Mouse (Mus musculus) stomach, embryonic 16.5 days (tissue): ENCODE measurements around the gene Tmem161b. TPM values are rescaled to one million over a fixed set of nuclear protein-coding genes. Genes with fewer than 3 reads are reported as not detected.
"Not testable (repeated sequence)": the region's sequence is repeated elsewhere in the genome, so short reads cannot be mapped to it uniquely, and the experiment has no call there.

Experiments
- ATAC-seq: fragments of 200-750 bp; cut with Nextera tagmentation; 2 replicates; pipeline ENCODE4 v1.8.0; 2017; ENCODE audit warnings: moderate number of reproducible peaks, moderate TSS enrichment; ENCODE audit not compliant: insufficient read depth, low FRiP score
- H3K27ac ChIP-seq: fragments of 300-500 bp; sonication (generic); 2 replicates; pipeline ENCODE4 v1.5.1; 2014; ENCODE audit warnings: low read length
- H3K27me3 ChIP-seq: fragments of 300-500 bp; sonication (generic); 2 replicates; pipeline ENCODE4 v1.6.1; 2014; ENCODE audit warnings: low read length, control low read depth, mixed read lengths; ENCODE audit not compliant: control insufficient read depth, insufficient read depth
- H3K36me3 ChIP-seq: fragments of 300-500 bp; sonication (generic); 2 replicates; pipeline ENCODE4 v1.6.1; 2014; ENCODE audit warnings: low read length; ENCODE audit not compliant: control insufficient read depth, insufficient read depth
- H3K4me1 ChIP-seq: fragments of 300-500 bp; sonication (generic); 2 replicates; pipeline ENCODE4 v1.6.1; 2014; ENCODE audit warnings: low read length, control low read depth, mixed read lengths; ENCODE audit not compliant: control insufficient read depth, insufficient read depth
- H3K4me2 ChIP-seq: fragments of 300-500 bp; sonication (generic); 2 replicates; pipeline ENCODE4 v1.6.1; 2014; ENCODE audit warnings: low read depth, low read length, mixed read lengths
- H3K4me3 ChIP-seq: fragments of 300-500 bp; sonication (generic); replicated peaks from 2 replicates; pipeline ENCODE4 v1.5.1; 2014; ENCODE audit warnings: mild to moderate bottlenecking, low read length
- H3K9ac ChIP-seq: fragments of 300-500 bp; sonication (generic); 2 replicates; pipeline ENCODE4 v1.6.1; 2014; ENCODE audit warnings: low read length
- H3K9me3 ChIP-seq: fragments of 300-500 bp; sonication (generic); replicated peaks from 2 replicates; pipeline ENCODE4 v1.6.1; 2016; ENCODE audit warnings: low read length, control low read depth; ENCODE audit not compliant: control insufficient read depth
- WGBS: fragments of 180-500 bp; shearing (Covaris S2); extraction: QIAGEN DNeasy Blood & Tissue Kit; methylation state at CpG from one replicate; pipeline ENCODE4 v1.1.7; 2014; 5-methylcytosine and 5-hydroxymethylcytosine counted together
- polyA plus RNA-seq: library from polyadenylated mRNA; unstranded; fragments of >200 nt; fragmentation: Nextera tagmentation; extraction: Ambion mirVana; gene quantifications from 2 replicates; pipeline ENCODE4 v1.2.1, GENCODE M21; 2015

Gene Tmem161b
- polyA plus RNA-seq, 1 experiment from 2014 or later, result 17.9 TPM

DNA sequence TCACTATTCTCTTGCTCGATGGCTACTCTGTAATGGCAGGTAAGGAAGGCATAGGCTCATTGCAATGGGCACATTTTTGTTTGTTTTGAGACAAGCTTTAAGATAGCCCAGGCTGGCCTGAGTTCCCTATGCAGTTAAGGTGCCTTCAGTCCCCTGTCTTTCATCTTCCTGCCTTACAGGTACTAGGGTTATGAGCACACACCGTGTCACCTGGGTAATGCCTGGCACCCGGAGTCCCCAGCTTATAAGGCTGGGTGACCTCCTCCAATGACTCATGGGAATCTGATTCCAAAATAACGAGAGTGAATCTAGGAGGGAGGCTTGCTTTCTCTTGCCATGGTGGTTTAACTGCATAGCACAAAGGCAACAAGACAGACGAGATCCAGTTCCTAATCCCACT, 29.2 kb downstream of the Tmem161b start:
- Histone ChIP-seq H3K36me3 (no peaks in the 10 kb centered on the region), H3K4me1 (no peaks in the 10 kb centered on the region), H3K9me3 (no peaks in the 10 kb centered on the region), H3K27ac (no peak overlapping the region), H3K27me3 (no peaks in the 10 kb centered on the region), H3K4me2 (no peak overlapping the region), H3K9ac (no peak overlapping the region), H3K4me3 (no peak overlapping the region)
- ATAC-seq, result no peak
- 81% methylated on average over 5 of the region's 5 CpGs for WGBS

DNA sequence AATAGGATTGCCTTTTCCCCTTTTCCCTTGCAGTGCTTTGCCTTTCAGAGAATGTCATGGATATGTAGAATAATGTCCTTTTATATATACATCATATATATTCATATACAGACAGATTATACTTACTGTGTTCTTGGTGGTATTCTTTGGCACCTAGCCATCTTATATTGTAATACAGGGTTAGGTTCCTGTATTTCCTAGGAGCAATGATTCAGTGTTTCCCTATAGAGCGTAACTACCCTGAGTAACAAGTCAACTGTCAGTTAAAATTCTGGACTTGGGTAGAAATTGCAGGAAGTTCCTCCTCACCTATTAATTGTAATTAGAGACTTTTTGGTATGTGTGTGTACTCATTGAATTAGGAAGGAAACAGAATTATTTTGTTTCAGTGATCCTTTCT, 33.0 kb downstream of the Tmem161b start:
- H3K27me3 ChIP-seq, result no peaks in the 10 kb centered on the region
- WGBS, result 86% methylated on average over 1 of the region's 1 CpGs
- no peaks in the 10 kb centered on the region for H3K36me3 ChIP-seq
- H3K9me3 ChIP-seq, result no peaks in the 10 kb centered on the region
- H3K4me1 ChIP-seq, result no peaks in the 10 kb centered on the region
- no peak overlapping the region for H3K4me3 ChIP-seq
- no peak overlapping the region for H3K27ac ChIP-seq
- no peak for ATAC-seq
- H3K4me2 ChIP-seq, result no peak overlapping the region
- no peak overlapping the region for H3K9ac ChIP-seq

DNA sequence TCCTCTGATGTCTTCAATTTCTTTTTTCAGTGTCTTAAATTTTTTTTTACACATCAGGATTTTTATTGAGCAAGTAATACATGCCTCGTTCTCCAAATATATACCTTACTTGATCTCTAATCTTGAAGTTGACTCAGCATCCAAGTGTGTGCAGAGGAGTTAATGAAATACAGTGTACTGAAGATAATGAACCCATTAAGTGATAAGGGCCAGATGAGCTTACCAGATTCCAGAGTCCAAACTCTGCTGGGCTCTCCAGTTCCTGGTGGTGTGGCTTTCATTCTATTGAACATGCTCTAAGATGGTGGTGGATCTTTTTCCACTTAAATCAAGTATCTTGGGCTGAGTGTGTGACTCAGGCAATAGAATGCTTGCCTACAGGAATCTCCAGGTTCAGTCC, 42.3 kb downstream of the Tmem161b start:
- not testable (repeated sequence) for H3K9ac ChIP-seq, H3K4me3 ChIP-seq, H3K4me1 ChIP-seq, H3K36me3 ChIP-seq, H3K27me3 ChIP-seq, H3K4me2 ChIP-seq, H3K27ac ChIP-seq, H3K9me3 ChIP-seq, ATAC-seq
- WGBS, result 63% methylated on average over 1 of the region's 1 CpGs

DNA sequence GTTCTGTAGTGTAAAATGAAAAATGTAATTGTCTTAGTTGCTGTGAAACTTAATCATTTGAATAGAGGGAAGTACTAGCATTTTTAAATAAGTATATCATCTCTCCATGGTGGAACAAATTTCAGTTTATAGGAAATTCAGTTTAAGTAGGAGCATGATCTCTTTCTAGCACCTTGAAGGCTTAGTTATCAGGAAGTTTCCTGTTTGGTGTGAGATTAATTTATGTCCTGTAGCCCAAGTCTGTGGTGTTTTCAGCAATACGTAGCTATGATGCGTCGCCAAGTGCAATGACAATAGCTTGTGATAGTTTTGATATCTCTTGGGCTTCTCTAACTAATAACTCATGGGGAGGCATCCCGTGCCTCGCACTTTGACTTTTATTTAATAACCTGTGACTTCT, 54.1 kb downstream of the Tmem161b start:
- Histone ChIP-seq H3K9ac (no peak overlapping the region), H3K4me2 (no peak overlapping the region), H3K9me3 (no peaks in the 10 kb centered on the region), H3K27me3 (no peaks in the 10 kb centered on the region), H3K4me3 (no peak overlapping the region), H3K36me3 (peaks cover 5% of the 10 kb centered on the region; the same call in 1 of the 2 replicates), H3K27ac (no peak overlapping the region), H3K4me1 (no peaks in the 10 kb centered on the region)
- no peak for ATAC-seq
- 97% methylated on average over 5 of the region's 5 CpGs for WGBS

DNA sequence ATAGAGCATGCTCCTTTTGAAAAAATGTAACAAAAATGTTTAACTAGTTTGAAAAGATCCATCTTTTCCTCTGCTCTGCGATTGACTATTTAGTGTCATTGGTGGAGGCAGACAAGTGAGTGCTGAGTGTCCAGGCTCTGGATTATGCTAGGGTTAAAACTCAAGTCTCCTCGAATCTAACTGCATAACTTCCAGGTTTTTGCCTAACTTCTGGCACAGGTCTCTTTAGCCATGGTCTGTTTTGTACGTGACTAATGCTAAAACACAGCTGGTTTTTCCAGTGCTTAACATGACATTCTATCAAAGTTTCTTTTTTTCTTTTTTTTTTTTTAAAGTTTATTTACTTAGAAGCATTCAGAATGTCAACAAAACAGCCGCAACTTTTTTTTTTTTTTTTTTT, 58.3 kb downstream of the Tmem161b start:
- ATAC-seq, result no peak
- Histone ChIP-seq H3K27me3 (no peaks in the 10 kb centered on the region), H3K4me2 (no peak overlapping the region), H3K4me3 (no peak overlapping the region), H3K9ac (no peak overlapping the region), H3K4me1 (no peaks in the 10 kb centered on the region), H3K27ac (no peak overlapping the region), H3K36me3 (no peaks in the 10 kb centered on the region; the same call in 1 of the 2 replicates), H3K9me3 (no peaks in the 10 kb centered on the region)
- WGBS, result 80% methylated on average over 4 of the region's 4 CpGs

DNA sequence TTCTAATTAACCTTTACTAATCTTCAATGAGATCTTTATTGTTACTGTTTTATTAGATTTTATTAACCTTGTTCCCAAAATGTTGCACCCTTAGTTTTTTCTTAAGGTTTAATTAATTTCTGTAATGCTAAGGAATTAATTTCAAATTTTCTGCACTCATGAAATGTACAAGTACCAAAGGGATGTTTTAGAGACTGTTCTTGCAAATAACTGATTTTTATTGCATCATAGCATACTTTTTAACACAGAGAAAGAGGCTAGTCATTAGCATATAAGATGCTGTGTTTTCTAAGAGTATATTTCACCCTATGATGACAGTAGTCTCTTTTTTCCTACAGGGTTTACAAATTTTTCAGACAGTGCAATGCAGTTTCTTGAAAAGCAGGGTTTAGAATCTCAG, 60.9 kb downstream of the Tmem161b start:
- no peaks in the 10 kb centered on the region for H3K9me3 ChIP-seq
- no peak for ATAC-seq

DNA sequence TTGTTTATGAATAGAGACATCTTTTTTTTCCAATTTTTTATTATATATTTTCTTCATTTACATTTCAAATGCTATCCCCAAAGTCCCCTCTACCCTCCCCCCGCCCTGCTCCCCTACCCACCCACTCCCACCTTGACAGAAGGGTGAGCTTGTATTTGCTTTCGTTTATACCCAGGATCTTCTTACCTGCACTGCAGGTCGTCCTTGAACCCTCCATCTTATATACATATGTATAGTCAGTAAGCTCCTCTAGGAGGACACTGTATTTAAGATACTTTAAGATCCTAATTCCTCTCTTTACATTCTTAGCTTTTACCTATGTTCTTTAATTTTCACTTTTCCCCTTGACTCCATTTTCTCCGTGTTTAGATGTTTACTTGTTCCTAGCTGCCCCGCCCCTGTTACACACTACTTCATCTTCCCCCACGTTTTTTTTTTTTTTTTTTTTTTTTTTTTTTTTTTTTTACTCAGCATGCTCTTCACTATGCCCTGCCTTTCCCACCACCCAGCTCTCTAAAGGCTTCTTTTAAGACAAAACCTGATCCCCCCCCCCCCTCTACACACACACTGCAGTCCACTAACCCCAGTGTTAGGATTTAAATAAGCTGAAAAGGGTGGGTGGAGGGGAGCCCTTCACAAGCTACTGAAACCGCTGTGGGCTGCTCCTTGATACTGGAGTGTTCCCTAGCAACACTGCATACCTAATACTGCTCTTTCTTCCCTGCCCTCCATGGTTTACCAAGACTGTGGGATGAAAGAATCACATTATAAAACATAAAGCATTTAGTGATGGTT, 62.9 kb downstream of the Tmem161b start:
- Histone ChIP-seq H3K4me2 (no peak overlapping the region), H3K9ac (no peak overlapping the region), H3K9me3 (no peaks in the 10 kb centered on the region), H3K27me3 (no peaks in the 10 kb centered on the region), H3K4me3 (no peak overlapping the region), H3K36me3 (no peaks in the 10 kb centered on the region; the same call in 1 of the 2 replicates), H3K27ac (no peak overlapping the region), H3K4me1 (no peaks in the 10 kb centered on the region)
- WGBS, result 48% methylated on average over 7 of the region's 7 CpGs
- no peak for ATAC-seq

More for the DNA sequence above, 60.9 kb downstream of the Tmem161b start:
- no peak overlapping the region for H3K9ac ChIP-seq
- no peaks in the 10 kb centered on the region for H3K27me3 ChIP-seq
- no peak overlapping the region for H3K4me3 ChIP-seq
- H3K36me3 ChIP-seq, result no peaks in the 10 kb centered on the region; the same call in 1 of the 2 replicates
- no peak overlapping the region for H3K27ac ChIP-seq
- H3K4me2 ChIP-seq, result no peak overlapping the region
- no peaks in the 10 kb centered on the region for H3K4me1 ChIP-seq

DNA sequence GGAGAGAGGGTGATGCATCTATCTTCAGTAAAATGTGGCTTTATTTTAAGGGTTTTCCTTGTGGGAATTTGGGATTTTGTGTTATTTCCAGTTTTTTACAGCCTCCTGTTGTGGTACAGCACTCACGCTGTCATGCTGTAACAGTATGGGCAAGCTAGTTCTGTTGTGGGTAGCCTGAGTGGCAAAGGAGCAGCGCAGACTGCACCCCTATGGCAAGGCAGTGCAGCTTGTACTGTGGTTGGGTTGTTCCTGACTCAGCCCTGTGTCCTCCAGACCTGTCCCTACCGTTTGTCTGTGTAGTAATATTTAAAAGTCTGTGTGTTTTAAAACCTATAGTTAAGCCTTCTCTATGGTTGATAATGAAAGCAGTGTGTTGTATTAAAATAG, 63.5 kb downstream of the Tmem161b start:
- 90% methylated on average over 3 of the region's 3 CpGs for WGBS
- no peak for ATAC-seq
- H3K9ac ChIP-seq, result no peak overlapping the region
- no peak overlapping the region for H3K27ac ChIP-seq
- H3K4me2 ChIP-seq, result no peak overlapping the region
- H3K36me3 ChIP-seq, result no peaks in the 10 kb centered on the region; the same call in 1 of the 2 replicates
- H3K9me3 ChIP-seq, result no peaks in the 10 kb centered on the region
- no peak overlapping the region for H3K4me3 ChIP-seq
- H3K4me1 ChIP-seq, result no peaks in the 10 kb centered on the region
- no peaks in the 10 kb centered on the region for H3K27me3 ChIP-seq

DNA sequence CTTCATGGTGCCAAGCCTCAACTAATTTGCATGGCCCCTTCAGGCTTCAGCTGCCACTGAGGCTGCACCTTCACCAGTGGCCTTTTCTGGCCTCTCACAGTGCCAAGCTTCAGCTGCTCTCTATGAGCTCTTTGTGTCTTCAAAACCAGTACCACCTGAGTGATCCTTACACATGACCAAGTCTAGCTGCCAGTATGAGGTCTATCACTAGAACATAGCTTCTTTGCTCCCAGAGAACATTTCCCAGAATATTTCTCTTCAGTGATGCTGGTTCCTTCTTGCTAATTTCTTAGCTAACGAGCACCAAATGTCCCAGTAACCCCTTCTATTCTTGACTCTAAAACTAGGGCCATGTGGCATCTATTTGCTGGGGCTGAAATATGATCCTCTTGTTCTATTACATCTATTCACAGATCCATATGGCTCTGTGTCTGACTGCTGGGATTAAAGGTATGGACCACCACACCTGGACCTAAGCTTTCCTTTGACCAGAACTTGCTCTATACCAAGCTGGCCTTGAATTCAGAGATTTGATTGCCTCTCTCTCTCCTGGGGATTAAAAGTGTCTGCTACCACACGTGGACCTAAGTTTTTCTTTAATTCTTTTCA, 77.5 kb downstream of the Tmem161b start:
- ATAC-seq, result no peak

More for the DNA sequence above, 77.5 kb downstream of the Tmem161b start:
- no peak overlapping the region for H3K27ac ChIP-seq
- H3K4me3 ChIP-seq, result no peak overlapping the region
- H3K9ac ChIP-seq, result no peak overlapping the region
- no peaks in the 10 kb centered on the region for H3K36me3 ChIP-seq
- WGBS, result 75% methylated on average over 2 of the region's 2 CpGs
- H3K4me2 ChIP-seq, result no peak overlapping the region
- no peaks in the 10 kb centered on the region for H3K4me1 ChIP-seq
- no peaks in the 10 kb centered on the region for H3K27me3 ChIP-seq
- no peaks in the 10 kb centered on the region for H3K9me3 ChIP-seq
